Mouse (Mus musculus): ENCODE measurements around the gene Nkx2-9.

- no peak for TF ChIP-seq CTCF (IDR thresholded peaks at IDR 0.05; ENCODE audit: low read depth, low read length)
- TF ChIP-seq POLR2A (IDR thresholded peaks at IDR 0.05; ENCODE audit: extremely low read depth, insufficient read depth, low read length) = no peak
Measured at GRCm38 (mm10) chr12:56610851-56611250, 2.2 kb downstream of the Nkx2-9 start.

Data from liver, adult 2 months (tissue).